In the genomic region with DNA sequence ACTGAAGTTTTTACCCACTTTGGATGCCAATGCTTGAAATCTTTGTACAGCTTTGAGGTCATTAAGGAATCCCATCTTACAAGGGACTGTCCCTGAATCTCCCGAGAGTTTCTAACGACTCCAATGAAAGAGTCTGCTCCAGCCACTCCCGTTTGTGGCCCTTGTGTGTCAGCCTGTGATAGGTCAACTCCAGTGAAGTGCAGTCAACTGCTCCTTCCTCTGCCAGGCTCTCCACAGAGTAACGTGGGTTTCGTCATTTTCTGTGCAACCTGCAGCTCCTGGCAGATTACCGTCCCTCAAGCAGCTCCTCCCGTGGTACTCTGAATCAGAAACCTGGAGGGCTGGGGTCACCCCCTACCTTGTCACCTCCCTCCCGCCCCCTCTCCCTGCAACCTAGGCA, we compare ENCODE assay signal across 21 mouse cellular contexts. TPM values are rescaled to one million over a fixed set of nuclear protein-coding genes. Genes with fewer than 3 reads are reported as not detected.
DNase-seq lines count a peak whose midpoint lies in the region; TF ChIP-seq lines count a peak whose summit lies in the region.
"Had no signal": no experiment of that assay in that cellular context is flagged by ENCODE, and none has a peak within 500 bp of the region (broad histone marks: within the 10 kb centered on the region; RNA-seq: fewer than 3 reads in every experiment).

No protein-coding gene starts in this region.

- DNase-seq in kidney, postnatal 36 days, result peak; percentile 27 to 39
- DNase-seq in kidney, postnatal 14 days, result no peak
- DNase-seq in lung, adult 2 months, result peak; percentile 19
- peak; percentile 45 for DNase-seq in lung, postnatal 10 days
- DNase-seq in left cerebral cortex, adult 18-20 months (ENCODE audit: low spot score in 2 of 2), result no peak
- DNase-seq in yolk sac, embryonic 10.5 days (ENCODE audit: low spot score), result no peak
- DNase-seq: adrenal gland, adult 2 months; adrenal gland, postnatal 25 days; cerebellum, adult 2 months; cerebellum, postnatal 10 days; forebrain, postnatal 0 days; gastrocnemius, postnatal 14 days; heart, adult 18-20 months; heart, postnatal 10 days had no signal

- no peak for TF ChIP-seq CTCF in lung, adult 2 months (IDR thresholded peaks at IDR 0.05; ENCODE audit: insufficient read depth, low read length)

- TF ChIP-seq POLR2A in lung, adult 2 months (IDR thresholded peaks at IDR 0.05; ENCODE audit: borderline replicate concordance, extremely low read depth, low read depth, low read length), result peak; percentile 21; the same call in 1 of the 2 replicates

- WGBS in lung, adult 2 months, result 31% methylated on average over 8 of the region's 8 CpGs

- H3K4me1 ChIP-seq in lung, adult 2 months (ENCODE audit: control insufficient read depth, insufficient read depth, low read length), result no peaks in the 10 kb centered on the region
- H3K4me1 ChIP-seq: embryonic facial prominence, embryonic 10.5 days; forebrain, embryonic 13.5 days; heart, embryonic 10.5 days; hindbrain, embryonic 13.5 days had no signal

- no peak overlapping the region for H3K4me3 ChIP-seq in lung, adult 2 months (replicated peaks; ENCODE audit: extremely low read depth, low read depth, low read length)
- H3K4me3 ChIP-seq: embryonic facial prominence, embryonic 10.5 days; forebrain, embryonic 13.5 days; heart, embryonic 10.5 days; hindbrain, embryonic 13.5 days had no signal

RNA-seq across cellular contexts. Expression of gene Napsa, which starts 8.9 kb away (rescaled TPM):
- 576 and 610 TPM in 2 replicates for polyA plus RNA-seq in lung, adult 2 months (2012; rRNA removed)
- total RNA-seq in left cerebral cortex, adult 18-20 months (2021), result under 1 TPM in 1 of 2 experiments, not detected in 1; 0.37 TPM
- total RNA-seq: gastrocnemius, postnatal 14 days had no signal

RNA-seq across cellular contexts. Expression of gene Nr1h2, which starts 9.5 kb away (rescaled TPM):
- 194 and 216 TPM in 2 replicates for polyA plus RNA-seq in lung, adult 2 months (2012; rRNA removed)
- 10 to 100 TPM; 75.2 to 85.6 TPM for total RNA-seq in left cerebral cortex, adult 18-20 months (2021)

RNA-seq across cellular contexts. Expression of gene Pold1, which starts 14.6 kb away (rescaled TPM):
- polyA plus RNA-seq in lung, adult 2 months (2012; rRNA removed), result 34.3 and 38.3 TPM in 2 replicates
- total RNA-seq in left cerebral cortex, adult 18-20 months (2021), result 10 to 100 TPM in 1 of 2 experiments, 1 to 10 TPM in 1; 9.7 to 10.8 TPM

RNA-seq across cellular contexts. Expression of gene Kcnc3, which starts 27.2 kb away (rescaled TPM):
- polyA plus RNA-seq in lung, adult 2 months (2012; rRNA removed), result 36.0 and 42.5 TPM in 2 replicates
- 100 to 1,000 TPM in 1 of 2 experiments, 10 to 100 TPM in 1; 94.5 to 111 TPM for total RNA-seq in left cerebral cortex, adult 18-20 months (2021)
- total RNA-seq: hematopoietic stem cell, adult 5-6 weeks had no signal
- polyA plus RNA-seq: activated CD4-positive, CD25-positive, alpha-beta regulatory T cell, adult 4 months; heart, embryonic 14.5 days had no signal

RNA-seq across cellular contexts. Expression of gene Spib, which starts 31.4 kb away (rescaled TPM):
- 11.2 and 11.7 TPM in 2 replicates for polyA plus RNA-seq in lung, adult 2 months (2012; rRNA removed)
- total RNA-seq in left cerebral cortex, adult 18-20 months (2021), result under 1 TPM; 0.12 to 0.21 TPM
- total RNA-seq: hematopoietic stem cell, adult 5-6 weeks had no signal
- polyA plus RNA-seq: embryonic facial prominence, embryonic 10.5 days; forebrain, embryonic 13.5 days; forebrain, postnatal 0 days; heart, embryonic 14.5 days; hindbrain, embryonic 13.5 days had no signal

Comparison
In these comparisons a context has a peak if more than half of its experiments do, and no peak if none do; other contexts are left out.
1. DNase-seq: peak in kidney, postnatal 36 days (2 of 2), lung, adult 2 months (single experiment) and lung, postnatal 10 days (single experiment); none in kidney, postnatal 14 days (single experiment), left cerebral cortex, adult 18-20 months (0 of 2) and yolk sac, embryonic 10.5 days (single experiment).